Mouse (Mus musculus) adipose tissue, adult 10 weeks (tissue): ENCODE measurements around the gene Pcbp3. TPM values are rescaled to one million over a fixed set of nuclear protein-coding genes. Genes with fewer than 3 reads are reported as not detected.

Source experiments
- polyA plus RNA-seq: library from polyadenylated mRNA; stranded (reverse); fragments of 350-450 nt; fragmentation: Illumina TruSeq; extraction: RNeasy Lipid Tissue Mini Kit (QIAGEN cat#74804); gene quantifications from one replicate; pipeline ENCODE4 v1.2.3, GENCODE M21; 2014; ENCODE audit warnings: low read depth, low replicate concordance

Pcbp3 gene
- 42.3 TPM for polyA plus RNA-seq

GRCm38 (mm10) chr10:76961790-76962489 lies at the start of gene Pcbp3:
Gene Pcbp3, minus strand, starts transcription at chr10:76961887.

GRCm38 (mm10) chr10:76725682-76726285 lies 235.9 kb downstream of the Pcbp3 start, which contains the start of gene Col6a1:
Gene Col6a1, minus strand, starts transcription at chr10:76726168.

Other genes with a start within 250 kb of the Pcbp3 start
- gene Col6a1, start 235.7 kb downstream of the Pcbp3 start, polyA plus RNA-seq = 204 TPM
- 20.1 TPM for gene Slc19a1, start 70.4 kb upstream of the Pcbp3 start, polyA plus RNA-seq
- 72.5 TPM for gene Col18a1, start 204.7 kb upstream of the Pcbp3 start, polyA plus RNA-seq